ENCODE assay signal across 9 mouse cellular contexts in the genomic region with DNA sequence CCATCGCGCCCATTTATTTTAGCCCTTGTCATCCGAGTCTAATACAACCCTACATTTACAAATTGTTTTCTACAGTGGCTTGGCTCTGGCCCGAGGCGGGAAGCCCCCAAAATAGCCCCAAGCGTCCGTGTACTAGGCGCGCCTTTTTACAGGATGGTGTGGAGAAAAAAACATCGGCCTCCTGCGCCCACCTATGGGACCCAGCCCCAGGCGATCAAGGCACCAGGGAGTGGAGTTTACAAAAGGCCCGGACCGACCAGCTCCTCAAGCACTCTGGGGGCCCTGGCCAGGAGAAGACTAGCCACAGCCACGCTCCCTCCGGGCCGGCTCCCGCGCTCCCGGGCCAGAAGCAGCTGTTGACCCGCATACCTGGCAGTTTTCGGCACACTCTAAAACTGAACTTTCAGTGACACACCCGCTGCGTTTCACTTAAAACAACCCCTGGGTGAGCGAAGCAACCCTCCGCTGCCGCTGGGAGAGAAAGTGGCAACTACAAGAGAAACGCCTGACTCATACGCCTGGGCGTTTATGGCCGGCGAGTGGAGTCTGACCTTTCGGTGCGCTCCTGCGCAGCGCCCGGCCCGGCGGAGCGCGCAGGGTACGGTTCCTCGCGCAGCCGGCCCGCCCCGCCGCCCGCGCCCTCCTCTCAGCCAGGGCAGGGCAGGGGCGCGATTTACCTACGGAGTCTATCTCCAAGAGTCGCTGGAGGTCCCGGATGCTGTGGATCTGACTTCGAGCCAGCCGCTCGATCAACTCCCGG. TPM values are rescaled to one million over a fixed set of nuclear protein-coding genes. Genes with fewer than 3 reads are reported as not detected.
DNase-seq lines count a peak whose midpoint lies in the region; ATAC-seq and TF ChIP-seq lines count a peak whose summit lies in the region.
"Had no signal": no experiment of that assay in that cellular context is flagged by ENCODE, and none has a peak within 500 bp of the region (broad histone marks: within the 10 kb centered on the region; RNA-seq: fewer than 3 reads in every experiment).

No protein-coding gene starts in this region.

- H3K79me2 ChIP-seq in heart, adult 2 months (replicated peaks; ENCODE audit: control insufficient read depth, insufficient read depth, low read length) = no peaks in the 10 kb centered on the region

- no peak for ATAC-seq in heart, embryonic 13.5 days (ENCODE audit: extremely low read depth, insufficient number of reproducible peaks, low FRiP score, low TSS enrichment)
- no peak for ATAC-seq in midbrain, embryonic 15.5 days (replicated peaks)

- H3K27me3 ChIP-seq in heart, adult 2 months (ENCODE audit: control insufficient read depth, insufficient read depth, low read length) = no peaks in the 10 kb centered on the region
- peaks cover 50% of the 10 kb centered on the region for H3K27me3 ChIP-seq in heart, embryonic 13.5 days (replicated peaks)
- peaks cover 38% of the 10 kb centered on the region for H3K27me3 ChIP-seq in midbrain, embryonic 15.5 days (replicated peaks)

- peak; percentile 38 to 57 for DNase-seq in heart, adult 2 months
- no peak for DNase-seq in heart, postnatal 25 days (ENCODE audit: low spot score)
- peak; percentile 66 for DNase-seq in kidney, postnatal 14 days
- DNase-seq in layer of hippocampus, postnatal 14 days (ENCODE audit: low spot score in 2 of 2) = no peak
- DNase-seq in left cerebral cortex, postnatal 36 days (ENCODE audit: low spot score in 2 of 2) = no peak

- no peak for TF ChIP-seq POLR2A in heart, adult 2 months (IDR thresholded peaks at IDR 0.05; ENCODE audit: insufficient read depth, low read depth, low read length)
- no peak for TF ChIP-seq POLR2A in bone marrow macrophage, adult 2 months (IDR thresholded peaks at IDR 0.05; ENCODE audit: borderline replicate concordance, low read depth, low read length)

- H3K4me3 ChIP-seq in heart, adult 2 months = peak overlapping the region; percentile 68
- H3K4me3 ChIP-seq in bone marrow macrophage, adult 2 months (ENCODE audit: insufficient read depth, low read length) = peak overlapping the region; percentile 81
- H3K4me3 ChIP-seq in heart, embryonic 13.5 days = peak overlapping the region; percentile 83
- peak overlapping the region; percentile 76 for H3K4me3 ChIP-seq in midbrain, embryonic 15.5 days

- peak overlapping the region; percentile 90 for H3K4me2 ChIP-seq in heart, embryonic 13.5 days
- peak overlapping the region; percentile 98 for H3K4me2 ChIP-seq in midbrain, embryonic 15.5 days

- no peaks in the 10 kb centered on the region for H3K9me3 ChIP-seq in heart, embryonic 13.5 days
- no peaks in the 10 kb centered on the region for H3K9me3 ChIP-seq in midbrain, embryonic 15.5 days

- TF ChIP-seq CTCF in heart, adult 2 months (IDR thresholded peaks at IDR 0.05) = no peak
- TF ChIP-seq CTCF in bone marrow macrophage, adult 2 months (IDR thresholded peaks at IDR 0.05; ENCODE audit: low read depth, low read length) = no peak

- H3K27ac ChIP-seq in heart, adult 2 months = peak overlapping the region; percentile 90
- no peak overlapping the region for H3K27ac ChIP-seq in bone marrow macrophage, adult 2 months (ENCODE audit: insufficient read depth, low read depth, low read length)
- H3K27ac ChIP-seq in heart, embryonic 13.5 days (replicated peaks) = peak overlapping the region; percentile 99; the same call in 1 of the 2 replicates
- H3K27ac ChIP-seq in midbrain, embryonic 15.5 days = no peak overlapping the region

- peaks cover 10% of the 10 kb centered on the region for H3K36me3 ChIP-seq in heart, adult 2 months (ENCODE audit: control insufficient read depth, insufficient read depth, low read length)
- peaks cover 9% of the 10 kb centered on the region for H3K36me3 ChIP-seq in heart, embryonic 13.5 days
- H3K36me3 ChIP-seq in midbrain, embryonic 15.5 days (replicated peaks) = no peaks in the 10 kb centered on the region

- 20% methylated on average over 59 of the region's 59 CpGs for WGBS in heart, adult 2 months
- 4% methylated on average over 59 of the region's 59 CpGs for WGBS in heart, embryonic 13.5 days
- 2% methylated on average over 59 of the region's 59 CpGs for WGBS in midbrain, embryonic 15.5 days

- TF ChIP-seq EP300 in heart, adult 2 months (IDR thresholded peaks at IDR 0.05; ENCODE audit: insufficient read depth, low read depth, low read length) = no peak

- intact Hi-C loops in heart, adult 2 months (cut with DNase I) = loop anchor here (5.0 kb wide), 1 partner anchor 155 kb away; no protein-coding TSS in a partner anchor
- intact Hi-C loops in heart, postnatal 25 days (cut with DNase I) = loop anchor here (5.0 kb wide), 1 partner anchor 135 kb away; no protein-coding TSS in a partner anchor
- intact Hi-C loops in left cerebral cortex, postnatal 36 days (cut with DNase I) = loop anchor here (5.0 to 10.0 kb wide), 3 partner anchors 90 to 142 kb away; no protein-coding TSS in a partner anchor

- H3K4me1 ChIP-seq in heart, adult 2 months (ENCODE audit: control insufficient read depth, insufficient read depth, low read length) = peaks cover 16% of the 10 kb centered on the region
- H3K4me1 ChIP-seq in bone marrow macrophage, adult 2 months (ENCODE audit: control insufficient read depth, insufficient read depth, low read length) = peaks cover 12% of the 10 kb centered on the region
- H3K4me1 ChIP-seq in heart, embryonic 13.5 days = peaks cover 83% of the 10 kb centered on the region
- H3K4me1 ChIP-seq in midbrain, embryonic 15.5 days = peaks cover 63% of the 10 kb centered on the region

- H3K9ac ChIP-seq in heart, adult 2 months (ENCODE audit: low read depth, low read length) = peak overlapping the region; percentile 23
- peak overlapping the region; percentile 96 for H3K9ac ChIP-seq in heart, embryonic 13.5 days
- peak overlapping the region; percentile 76 for H3K9ac ChIP-seq in midbrain, embryonic 15.5 days

RNA-seq across cellular contexts. Expression of a gene that starts 4.4 kb away (rescaled TPM):
- total RNA-seq in heart, adult 2 months (2021) = 10 to 100 TPM; 19.6 to 20.7 TPM
- 13.2 and 14.2 TPM in 2 replicates for polyA plus RNA-seq in heart, adult 2 months (2012; rRNA removed)
- total RNA-seq in heart, postnatal 25 days (2021) = 10 to 100 TPM; 23.3 to 27.2 TPM
- polyA plus RNA-seq in bone marrow macrophage, adult 2 months (2012; ENCODE audit: insufficient read depth, insufficient read length, missing spikeins) = 15.6 and 15.8 TPM in 2 replicates
- polyA plus RNA-seq in heart, embryonic 13.5 days (2015; fragmentation: Nextera tagmentation; extraction: Ambion mirVana) = 39.8 and 42.1 TPM in 2 replicates
- 22.5 and 23.6 TPM in 2 replicates for polyA plus RNA-seq in midbrain, embryonic 15.5 days (2015; fragmentation: Nextera tagmentation; extraction: Ambion mirVana)
- 10 to 100 TPM; 50.2 to 50.3 TPM for total RNA-seq in layer of hippocampus, postnatal 14 days (2021)
- total RNA-seq in left cerebral cortex, postnatal 36 days (2021) = 10 to 100 TPM; 49.1 to 58.9 TPM
- total RNA-seq: MEL had no signal

Comparison
In these comparisons a context has a peak if more than half of its experiments do, and no peak if none do; other contexts are left out.
1. DNase-seq: peak in heart, adult 2 months (2 of 2) and kidney, postnatal 14 days (single experiment); none in heart, postnatal 25 days (single experiment), layer of hippocampus, postnatal 14 days (0 of 2) and left cerebral cortex, postnatal 36 days (0 of 2).
2. H3K27ac ChIP-seq: peak in heart, adult 2 months (single experiment) and heart, embryonic 13.5 days (single experiment); none in bone marrow macrophage, adult 2 months (single experiment) and midbrain, embryonic 15.5 days (single experiment).
3. H3K9ac ChIP-seq: peak in every context shown above with its lines; median percentile 96 in heart, embryonic 13.5 days; 76 in midbrain, embryonic 15.5 days; 23 in heart, adult 2 months.
4. Peak in every context shown above with its lines, with median percentiles within 50 percentile points of each other: H3K4me3 ChIP-seq.